Mouse (Mus musculus) hindbrain, embryonic 14.5 days (tissue): ENCODE measurements around the gene Hoxd12. TPM values are rescaled to one million over a fixed set of nuclear protein-coding genes. Genes with fewer than 3 reads are reported as not detected.

Experiments used
- ATAC-seq: fragments of 200-750 bp; cut with Nextera tagmentation; 2 replicates; pipeline ENCODE4 v1.8.0; 2017; ENCODE audit warnings: moderate number of reproducible peaks, mild to moderate bottlenecking, moderate TSS enrichment, moderate library complexity; ENCODE audit not compliant: low FRiP score
- DNase-seq: peaks from one replicate; pipeline ENCODE4 v3.0.0-alpha.2; 2015; ENCODE audit warnings: low spot score
- H3K27ac ChIP-seq: fragments of 300-500 bp; sonication (generic); 2 replicates; pipeline ENCODE4 v1.5.1; 2014; ENCODE audit warnings: mild to moderate bottlenecking, moderate library complexity
- H3K27me3 ChIP-seq: fragments of 300-500 bp; sonication (generic); 2 replicates; pipeline ENCODE4 v1.6.1; 2014; ENCODE audit warnings: mild to moderate bottlenecking, low read length, mixed read lengths; ENCODE audit not compliant: control insufficient read depth, insufficient read depth
- H3K36me3 ChIP-seq: fragments of 300-500 bp; sonication (generic); replicated peaks from 2 replicates; pipeline ENCODE4 v1.6.1; 2014; ENCODE audit not compliant: control insufficient read depth, insufficient read depth
- H3K4me1 ChIP-seq: fragments of 300-500 bp; sonication (generic); replicated peaks from 2 replicates; pipeline ENCODE4 v1.6.1; 2014; ENCODE audit warnings: antibody characterized with exemption, low read length, mixed read lengths; ENCODE audit not compliant: control insufficient read depth, insufficient read depth
- H3K4me2 ChIP-seq: fragments of 300-500 bp; sonication (generic); replicated peaks from 2 replicates; pipeline ENCODE4 v1.6.1; 2014; ENCODE audit warnings: mild to moderate bottlenecking, moderate library complexity
- H3K4me3 ChIP-seq: fragments of 300-500 bp; sonication (generic); replicated peaks from 2 replicates; pipeline ENCODE4 v1.5.1; 2014; ENCODE audit warnings: mild to moderate bottlenecking, low read length
- H3K9ac ChIP-seq: fragments of 300-500 bp; sonication (generic); 2 replicates; pipeline ENCODE4 v1.6.1; 2014
- H3K9me3 ChIP-seq: fragments of 300-500 bp; sonication (generic); 2 replicates; pipeline ENCODE4 v1.6.1; 2016; ENCODE audit warnings: low read length; ENCODE audit not compliant: control insufficient read depth
- WGBS: fragments of 180-500 bp; shearing (Covaris S2); extraction: QIAGEN DNeasy Blood & Tissue Kit; methylation state at CpG from one replicate; pipeline ENCODE4 v1.1.7; 2014; 5-methylcytosine and 5-hydroxymethylcytosine counted together
- polyA plus RNA-seq: library from polyadenylated mRNA; unstranded; fragments of >200 nt; fragmentation: Nextera tagmentation; extraction: Ambion mirVana; gene quantifications from 2 replicates; pipeline ENCODE4 v1.2.1, GENCODE M21; 2014

Gene Hoxd12
- polyA plus RNA-seq, 1 experiment from 2014 or later, result not detected

DNA sequence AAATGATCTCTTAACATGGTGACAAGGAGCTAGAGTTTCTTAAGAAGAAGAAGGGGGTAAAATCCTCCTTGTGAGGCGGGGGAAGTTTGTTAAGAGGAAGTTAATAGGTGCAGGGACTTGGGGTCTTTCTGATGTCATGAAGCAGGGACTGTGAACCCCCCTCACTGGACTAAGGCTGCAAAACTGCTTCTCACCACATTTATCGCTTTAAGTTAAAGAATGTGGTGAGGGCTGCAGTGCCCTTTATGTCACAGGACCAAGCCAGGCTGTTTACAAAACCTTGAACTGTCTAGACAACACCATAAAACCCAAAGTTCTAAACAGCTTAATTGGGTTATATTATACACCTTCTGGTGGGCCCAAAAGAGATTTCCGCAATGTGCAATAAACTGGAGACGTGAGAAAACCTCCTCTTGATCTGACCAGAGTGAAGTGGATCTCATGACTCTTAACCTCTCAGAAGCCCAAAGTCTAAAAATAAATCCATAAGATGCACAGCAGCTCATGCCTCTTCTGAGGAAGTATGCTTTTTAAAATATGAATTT lies 10.3 kb downstream of the Hoxd12 start:
- H3K36me3 ChIP-seq, result no peaks in the 10 kb centered on the region
- no peaks in the 10 kb centered on the region for H3K9me3 ChIP-seq
- H3K4me2 ChIP-seq, result no peak overlapping the region
- ATAC-seq, result no peak
- H3K4me1 ChIP-seq, result no peaks in the 10 kb centered on the region
- peaks cover 99% of the 10 kb centered on the region for H3K27me3 ChIP-seq
- no peak overlapping the region for H3K9ac ChIP-seq
- 14% methylated on average over 4 of the region's 4 CpGs for WGBS
- no peak overlapping the region for H3K4me3 ChIP-seq
- no peak overlapping the region for H3K27ac ChIP-seq
- no peak for DNase-seq

DNA sequence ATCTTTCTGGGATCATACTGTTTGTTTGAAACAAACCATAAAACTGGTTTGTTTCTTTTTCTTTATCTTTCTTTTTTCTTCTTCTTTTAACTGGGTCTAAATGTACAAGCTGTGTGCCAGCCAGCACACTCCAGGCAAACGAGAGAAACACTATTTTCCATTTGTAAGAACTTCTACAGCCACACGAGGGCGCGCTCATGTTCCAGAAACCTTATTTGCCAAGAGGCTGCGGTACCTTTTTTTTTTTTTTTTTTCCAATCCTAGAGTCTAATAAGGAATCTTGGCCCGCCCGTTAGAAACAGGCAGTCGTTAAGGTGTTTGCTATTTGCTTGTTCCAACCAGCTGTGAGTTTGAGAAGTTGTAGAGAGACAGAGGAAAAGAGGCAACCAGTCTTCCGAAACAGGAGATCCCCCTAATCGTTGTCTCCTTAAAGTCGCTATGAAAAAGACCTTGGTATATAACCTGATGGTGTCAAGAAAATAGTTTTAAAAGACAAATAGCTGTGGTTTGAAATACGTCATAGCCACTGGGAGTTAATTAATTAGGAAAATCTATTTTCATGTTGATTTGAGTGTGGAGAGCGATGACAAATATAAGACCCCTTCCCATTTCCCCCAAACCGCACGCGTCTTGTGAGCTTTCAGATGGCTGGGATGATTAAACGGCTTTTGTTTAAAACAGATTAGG lies 11.6 kb downstream of the Hoxd12 start:
- 5% methylated on average over 17 of the region's 17 CpGs for WGBS
- H3K9ac ChIP-seq, result no peak overlapping the region
- DNase-seq (peak; percentile 74), ATAC-seq (no peak)
- H3K9me3 ChIP-seq, result peaks cover 1% of the 10 kb centered on the region; the same call in 1 of the 2 replicates
- H3K27me3 ChIP-seq, result peaks cover 98% of the 10 kb centered on the region
- H3K4me3 ChIP-seq, result no peak overlapping the region
- 0 out of 2 replicates have a peak, but pooled peaks cover under 1% of the 10 kb centered on the region for H3K4me1 ChIP-seq
- no peak overlapping the region for H3K27ac ChIP-seq
- no peaks in the 10 kb centered on the region for H3K36me3 ChIP-seq
- no peak overlapping the region for H3K4me2 ChIP-seq

DNA sequence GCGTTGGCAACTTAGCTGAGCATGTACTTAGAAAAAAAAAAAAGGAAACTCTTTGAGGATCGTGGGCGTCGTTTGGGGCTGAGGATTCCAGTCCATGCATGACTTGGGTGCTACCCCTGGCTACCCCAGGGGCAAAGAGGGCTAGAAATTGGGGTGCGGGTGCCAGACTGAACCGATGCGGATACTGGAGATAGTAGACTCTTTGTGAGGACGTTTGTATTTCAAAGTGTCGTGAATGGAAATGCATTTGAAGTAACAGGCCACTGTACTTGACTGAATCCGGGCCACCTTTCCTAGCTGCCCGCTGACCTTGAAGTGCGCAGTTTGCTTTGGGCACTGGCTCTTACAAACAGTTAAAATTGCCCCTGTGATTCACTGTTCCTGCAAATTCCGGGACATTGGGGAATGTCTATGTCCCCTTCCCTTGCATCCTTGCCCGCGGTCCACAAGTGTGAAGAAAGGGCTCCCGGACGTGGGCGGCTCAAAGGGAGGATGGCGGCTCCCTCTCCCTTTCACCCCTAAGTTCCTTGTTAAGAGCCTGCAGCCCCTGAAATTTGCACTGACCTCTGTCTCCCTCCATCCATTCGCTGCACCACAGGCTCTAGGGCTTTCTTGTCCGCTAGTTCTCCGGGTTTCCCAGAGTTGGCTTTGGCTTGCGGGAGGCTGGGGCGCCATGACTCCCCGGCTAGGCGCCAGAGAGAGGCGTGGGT lies 12.3 kb downstream of the Hoxd12 start:
- no peak overlapping the region for H3K4me3 ChIP-seq
- WGBS, result 2% methylated on average over 27 of the region's 27 CpGs
- ATAC-seq (no peak), DNase-seq (no peak)
- H3K27ac ChIP-seq, result no peak overlapping the region
- H3K9ac ChIP-seq, result no peak overlapping the region
- H3K27me3 ChIP-seq, result peaks cover 98% of the 10 kb centered on the region
- 0 out of 2 replicates have a peak, but pooled peaks cover 5% of the 10 kb centered on the region for H3K4me1 ChIP-seq
- peaks cover 3% of the 10 kb centered on the region; the same call in 1 of the 2 replicates for H3K9me3 ChIP-seq
- no peaks in the 10 kb centered on the region for H3K36me3 ChIP-seq
- no peak overlapping the region for H3K4me2 ChIP-seq

DNA sequence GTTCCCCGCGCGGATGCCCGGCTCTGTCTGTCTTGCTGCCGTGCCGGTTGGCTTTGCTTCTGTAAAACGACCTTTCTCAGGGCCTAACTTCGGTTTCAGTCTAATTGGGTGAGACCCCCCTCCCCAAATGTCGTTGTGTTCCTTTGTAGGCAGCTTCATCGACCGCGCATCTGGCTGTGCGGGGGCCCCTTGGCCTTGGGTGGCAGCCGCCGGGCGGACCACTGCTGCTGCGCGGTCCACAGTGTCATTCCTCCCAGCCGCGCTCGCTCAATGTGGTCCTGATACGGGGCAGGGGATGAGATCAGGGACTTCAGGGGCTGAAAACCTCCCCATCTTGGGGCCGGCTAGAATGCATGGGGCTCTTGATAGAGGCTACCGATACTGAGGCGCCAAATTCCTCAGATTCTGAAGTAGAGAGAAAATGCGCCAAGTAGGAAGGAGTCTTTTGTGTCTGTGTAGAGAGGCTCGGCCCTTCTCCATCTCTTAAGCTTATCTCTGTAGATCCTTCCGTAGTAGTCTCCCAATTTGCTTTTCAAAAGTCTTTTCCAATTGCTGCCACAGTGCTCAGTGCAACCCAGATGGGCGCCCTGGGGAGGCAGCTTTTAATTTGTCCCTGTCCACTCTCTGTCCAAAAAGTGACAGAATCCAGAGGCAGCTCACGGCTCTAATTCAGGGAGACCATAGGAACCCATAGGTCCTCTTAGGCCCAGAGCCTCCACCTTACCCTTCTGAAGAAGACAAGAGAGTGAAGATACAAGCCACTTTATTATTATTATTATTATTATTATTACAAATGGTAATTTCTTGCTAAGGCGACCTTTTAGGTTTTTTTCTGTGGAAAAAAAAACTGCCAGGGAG lies 13.1 kb downstream of the Hoxd12 start:
- Histone ChIP-seq H3K4me2 (no peak overlapping the region), H3K4me1 (0 out of 2 replicates have a peak, but pooled peaks cover 5% of the 10 kb centered on the region), H3K27ac (no peak overlapping the region), H3K9ac (no peak overlapping the region), H3K27me3 (peaks cover 99% of the 10 kb centered on the region), H3K9me3 (peaks cover 3% of the 10 kb centered on the region; the same call in 1 of the 2 replicates), H3K4me3 (no peak overlapping the region), H3K36me3 (no peaks in the 10 kb centered on the region)
- DNase-seq, result no peak
- no peak for ATAC-seq
- under 1% methylated on average over 31 of the region's 31 CpGs for WGBS

DNA sequence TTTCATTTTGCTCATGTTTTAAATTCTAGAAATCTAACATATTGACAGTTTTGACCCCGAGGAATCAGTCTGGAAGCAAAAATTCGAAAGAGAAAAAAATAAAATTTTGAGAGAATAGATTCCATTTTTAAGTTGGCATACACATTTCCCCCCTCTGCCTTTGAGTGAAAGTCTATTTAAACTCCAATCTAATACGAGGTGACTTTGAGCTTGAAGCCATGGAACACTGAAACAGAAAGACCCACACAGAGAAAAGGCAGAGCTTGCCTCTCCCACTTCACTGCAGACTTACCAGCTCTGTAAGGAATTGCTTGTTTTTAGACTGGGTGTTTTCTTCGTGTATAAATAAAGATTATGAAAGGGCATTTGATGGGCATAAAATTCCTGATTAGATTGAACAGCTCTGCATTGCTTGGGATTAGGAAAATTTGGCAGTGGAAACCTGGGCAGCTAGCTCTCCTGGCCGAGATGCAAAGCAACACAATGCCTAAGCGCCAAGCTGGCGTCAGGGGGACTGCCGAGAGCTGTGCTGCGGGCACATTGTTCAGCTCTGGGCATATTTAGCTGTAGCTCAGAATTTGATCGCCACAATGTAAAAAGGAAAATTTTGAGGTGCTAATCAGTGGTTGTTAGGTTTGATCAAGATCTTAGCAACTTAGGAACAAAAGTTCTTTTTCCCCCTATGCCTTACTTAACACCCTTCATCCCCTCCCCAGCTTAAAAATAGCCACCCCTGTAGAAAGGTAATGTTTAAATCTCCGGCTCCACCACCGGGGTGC lies 14.2 kb downstream of the Hoxd12 start:
- 3% methylated on average over 12 of the region's 12 CpGs for WGBS
- ATAC-seq, result no peak
- no peak overlapping the region for H3K27ac ChIP-seq
- H3K4me1 ChIP-seq, result 0 out of 2 replicates have a peak, but pooled peaks cover 5% of the 10 kb centered on the region
- no peaks in the 10 kb centered on the region for H3K36me3 ChIP-seq
- no peak for DNase-seq
- H3K4me3 ChIP-seq, result no peak overlapping the region
- peaks cover 3% of the 10 kb centered on the region; the same call in 1 of the 2 replicates for H3K9me3 ChIP-seq
- no peak overlapping the region for H3K9ac ChIP-seq
- no peak overlapping the region for H3K4me2 ChIP-seq
- H3K27me3 ChIP-seq, result peaks cover 99% of the 10 kb centered on the region

DNA sequence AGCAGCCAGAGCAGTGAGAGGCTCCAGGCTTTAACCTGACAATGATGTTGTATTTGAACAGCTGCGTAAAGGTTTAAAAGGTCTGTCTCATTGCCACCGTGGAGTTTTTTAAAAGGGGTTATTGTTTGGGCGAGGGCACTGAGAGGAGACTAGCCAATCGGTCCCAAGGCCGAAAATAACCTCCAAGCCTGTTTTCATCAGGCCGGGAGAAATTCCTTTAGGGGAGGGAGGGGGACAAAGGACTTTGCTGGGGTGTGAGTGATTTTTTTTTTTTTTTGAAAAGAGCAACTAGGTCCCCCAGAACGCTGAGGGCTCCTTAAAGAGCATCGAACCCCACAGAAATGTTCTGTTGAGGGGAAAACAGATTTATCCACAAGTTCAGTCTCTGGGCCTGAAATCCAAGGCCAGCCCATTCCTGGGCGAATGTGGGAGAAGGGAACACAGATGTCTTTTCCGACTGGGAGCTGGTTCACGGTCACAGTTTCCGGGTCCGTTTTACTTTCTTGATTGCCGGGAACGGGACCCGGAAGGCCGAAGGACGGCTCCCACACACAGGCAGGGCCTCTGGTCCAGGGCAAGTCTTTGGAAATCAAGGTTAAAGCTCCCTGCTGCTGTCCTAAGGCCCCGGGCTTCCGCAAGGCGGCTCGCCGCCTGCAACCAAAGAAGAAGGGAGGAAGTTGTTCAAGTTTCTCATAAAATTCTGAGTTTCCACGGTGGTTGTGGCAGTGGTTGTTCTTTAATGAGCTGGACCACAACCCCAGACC lies 14.9 kb downstream of the Hoxd12 start:
- DNase-seq, result no peak
- Histone ChIP-seq H3K36me3 (no peaks in the 10 kb centered on the region), H3K27me3 (peaks cover 99% of the 10 kb centered on the region), H3K4me1 (0 out of 2 replicates have a peak, but pooled peaks cover 5% of the 10 kb centered on the region), H3K27ac (no peak overlapping the region), H3K9me3 (peaks cover 3% of the 10 kb centered on the region; the same call in 1 of the 2 replicates), H3K4me3 (no peak overlapping the region), H3K4me2 (no peak overlapping the region), H3K9ac (no peak overlapping the region)
- under 1% methylated on average over 24 of the region's 24 CpGs for WGBS
- ATAC-seq, result no peak

DNA sequence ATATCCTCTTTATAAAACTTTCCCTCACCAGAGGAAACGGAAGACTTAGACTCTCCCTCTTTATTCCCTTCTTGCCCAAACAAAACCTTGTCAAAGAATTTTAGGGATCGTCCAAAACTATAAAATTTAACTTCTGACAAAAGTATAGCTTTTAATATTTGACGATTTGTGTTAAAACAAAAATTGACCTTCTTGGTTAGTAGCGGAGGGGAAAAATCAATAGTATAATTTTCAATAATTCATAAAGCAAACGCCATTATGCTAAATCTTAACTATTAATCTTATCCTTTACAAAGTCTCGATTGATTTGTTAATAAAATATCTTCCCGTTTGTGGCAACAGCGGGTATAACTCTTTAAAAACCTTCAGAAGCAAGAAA lies 15.5 kb downstream of the Hoxd12 start:
- Histone ChIP-seq H3K4me3 (no peak overlapping the region), H3K36me3 (no peaks in the 10 kb centered on the region), H3K27me3 (peaks cover 99% of the 10 kb centered on the region), H3K4me2 (no peak overlapping the region), H3K27ac (no peak overlapping the region), H3K9ac (no peak overlapping the region), H3K9me3 (peaks cover 3% of the 10 kb centered on the region; the same call in 1 of the 2 replicates), H3K4me1 (0 out of 2 replicates have a peak, but pooled peaks cover 5% of the 10 kb centered on the region)
- DNase-seq (no peak), ATAC-seq (no peak)
- WGBS, result 8% methylated on average over 8 of the region's 8 CpGs
